Mouse (Mus musculus) hindbrain, embryonic 12.5 days (tissue): Measurements from ENCODE around the gene Mcemp1. TPM values are rescaled to one million over a fixed set of nuclear protein-coding genes. Genes with fewer than 3 reads are reported as not detected.

Source experiments
- ATAC-seq: fragments of 200-750 bp; cut with Nextera tagmentation; 2 replicates; pipeline ENCODE4 v1.8.0; 2017; ENCODE audit warnings: moderate TSS enrichment; ENCODE audit not compliant: low FRiP score
- H3K27ac ChIP-seq: fragments of 300-500 bp; sonication (generic); 2 replicates; pipeline ENCODE4 v1.5.1; 2016; ENCODE audit warnings: mild to moderate bottlenecking
- H3K27me3 ChIP-seq: fragments of 300-500 bp; sonication (generic); 2 replicates; pipeline ENCODE4 v1.6.1; 2016; ENCODE audit warnings: mild to moderate bottlenecking
- H3K36me3 ChIP-seq: fragments of 300-500 bp; sonication (generic); 2 replicates; pipeline ENCODE4 v1.6.1; 2016; ENCODE audit warnings: mild to moderate bottlenecking
- H3K4me1 ChIP-seq: fragments of 300-500 bp; sonication (generic); 2 replicates; pipeline ENCODE4 v1.6.1; 2016
- H3K4me2 ChIP-seq: fragments of 300-500 bp; sonication (generic); replicated peaks from 2 replicates; pipeline ENCODE4 v1.6.1; 2016; ENCODE audit warnings: mild to moderate bottlenecking
- H3K4me3 ChIP-seq: fragments of 300-500 bp; sonication (generic); 2 replicates; pipeline ENCODE4 v1.5.1; 2016; ENCODE audit warnings: mild to moderate bottlenecking
- H3K9ac ChIP-seq: fragments of 300-500 bp; sonication (generic); 2 replicates; pipeline ENCODE4 v1.6.1; 2016; ENCODE audit warnings: mild to moderate bottlenecking, moderate library complexity
- H3K9me3 ChIP-seq: fragments of 300-500 bp; sonication (generic); replicated peaks from 2 replicates; pipeline ENCODE4 v1.6.1; 2016; ENCODE audit warnings: mild to moderate bottlenecking
- WGBS: fragments of 180-500 bp; shearing (Covaris S2); methylation state at CpG from one replicate; pipeline ENCODE4 v1.1.7; 2016; 5-methylcytosine and 5-hydroxymethylcytosine counted together
- polyA plus RNA-seq: library from polyadenylated mRNA; unstranded; fragments of >200 nt; fragmentation: Nextera tagmentation; extraction: Ambion mirVana; gene quantifications from 2 replicates; pipeline ENCODE4 v1.2.1, GENCODE M21; 2016

Mcemp1 gene
- polyA plus RNA-seq, 1 experiment from 2014 or later: 0.18 TPM

- Histone ChIP-seq H3K4me2 (no peak overlapping the region), H3K27me3 (no peaks in the 10 kb centered on the region), H3K9ac (no peak overlapping the region), H3K4me3 (no peak overlapping the region), H3K4me1 (no peaks in the 10 kb centered on the region), H3K9me3 (no peaks in the 10 kb centered on the region), H3K36me3 (no peaks in the 10 kb centered on the region), H3K27ac (no peak overlapping the region)
- ATAC-seq: no peak
- WGBS: 64% methylated on average over 2 of the region's 2 CpGs
Observed at GRCm38 (mm10) chr8:3648268-3648667, 17.3 kb upstream of the Mcemp1 start.

GRCm38 (mm10) chr8:3648990-3649389, 16.6 kb upstream of the Mcemp1 start:
- H3K27me3 ChIP-seq: no peaks in the 10 kb centered on the region
- H3K4me1 ChIP-seq: no peaks in the 10 kb centered on the region
- no peaks in the 10 kb centered on the region for H3K9me3 ChIP-seq
- H3K9ac ChIP-seq: no peak overlapping the region
- H3K27ac ChIP-seq: no peak overlapping the region
- H3K36me3 ChIP-seq: no peaks in the 10 kb centered on the region
- no peak overlapping the region for H3K4me3 ChIP-seq
- no peak for ATAC-seq
- H3K4me2 ChIP-seq: no peak overlapping the region
- 36% methylated on average over 1 of the region's 1 CpGs for WGBS

GRCm38 (mm10) chr8:3652845-3653244, 12.7 kb upstream of the Mcemp1 start:
- Histone ChIP-seq H3K9ac (no peak overlapping the region), H3K36me3 (no peaks in the 10 kb centered on the region), H3K4me1 (peaks cover 7% of the 10 kb centered on the region), H3K9me3 (no peaks in the 10 kb centered on the region), H3K4me3 (no peak overlapping the region), H3K27ac (no peak overlapping the region), H3K27me3 (no peaks in the 10 kb centered on the region), H3K4me2 (no peak overlapping the region)
- no peak for ATAC-seq
- WGBS: 66% methylated on average over 3 of the region's 3 CpGs

- peak; percentile 23; the same call in 1 of the 2 replicates for ATAC-seq
- Histone ChIP-seq H3K4me2 (no peak overlapping the region), H3K4me3 (no peak overlapping the region), H3K36me3 (no peaks in the 10 kb centered on the region), H3K27me3 (no peaks in the 10 kb centered on the region), H3K27ac (no peak overlapping the region), H3K9me3 (no peaks in the 10 kb centered on the region), H3K9ac (no peak overlapping the region), H3K4me1 (peaks cover 7% of the 10 kb centered on the region)
- WGBS: 74% methylated on average over 11 of the region's 11 CpGs
Observed at GRCm38 (mm10) chr8:3654726-3655508, 10.6 kb upstream of the Mcemp1 start.

- Histone ChIP-seq H3K27me3 (no peaks in the 10 kb centered on the region), H3K27ac (no peak within 1 kb of the TSS), H3K36me3 (no peaks in the 10 kb centered on the region), H3K9ac (no peak within 1 kb of the TSS), H3K9me3 (no peaks in the 10 kb centered on the region), H3K4me1 (peaks cover 7% of the 10 kb centered on the region), H3K4me2 (no peak within 1 kb of the TSS), H3K4me3 (no peak within 1 kb of the TSS)
- 69% methylated on average over 3 of the region's 3 CpGs for WGBS
- ATAC-seq: no peak
Observed at GRCm38 (mm10) chr8:3655526-3655925, 10.0 kb upstream of the Mcemp1 start, which contains the start of gene Retn. Gene Retn (plus strand): TSS chr8:3655770.

- Histone ChIP-seq H3K9me3 (no peaks in the 10 kb centered on the region), H3K36me3 (no peaks in the 10 kb centered on the region), H3K27me3 (no peaks in the 10 kb centered on the region), H3K9ac (peak overlapping the region; percentile 32; the same call in 1 of the 2 replicates), H3K4me2 (peak overlapping the region; percentile 30), H3K27ac (no peak overlapping the region), H3K4me1 (peaks cover 7% of the 10 kb centered on the region), H3K4me3 (no peak overlapping the region)
- 25% methylated on average over 7 of the region's 7 CpGs for WGBS
- ATAC-seq: no peak
Observed at GRCm38 (mm10) chr8:3656725-3657381, 8.7 kb upstream of the Mcemp1 start.

- Histone ChIP-seq H3K9ac (no peak overlapping the region), H3K4me1 (peaks cover 7% of the 10 kb centered on the region), H3K4me2 (no peak overlapping the region), H3K27ac (no peak overlapping the region), H3K27me3 (no peaks in the 10 kb centered on the region), H3K9me3 (no peaks in the 10 kb centered on the region; the same call in 1 of the 2 replicates), H3K36me3 (no peaks in the 10 kb centered on the region), H3K4me3 (no peak overlapping the region)
- 79% methylated on average over 8 of the region's 8 CpGs for WGBS
- no peak for ATAC-seq
Observed at GRCm38 (mm10) chr8:3660889-3661288, 4.7 kb upstream of the Mcemp1 start.

- H3K4me1 ChIP-seq: no peaks in the 10 kb centered on the region
- no peaks in the 10 kb centered on the region for H3K36me3 ChIP-seq
- ATAC-seq: no peak
- no peak overlapping the region for H3K9ac ChIP-seq
- no peaks in the 10 kb centered on the region; the same call in 1 of the 2 replicates for H3K9me3 ChIP-seq
- no peak overlapping the region for H3K4me3 ChIP-seq
- no peaks in the 10 kb centered on the region; the same call in 1 of the 2 replicates for H3K27me3 ChIP-seq
- H3K27ac ChIP-seq: no peak overlapping the region
- WGBS: 66% methylated on average over 4 of the region's 5 CpGs
- no peak overlapping the region for H3K4me2 ChIP-seq
Observed at GRCm38 (mm10) chr8:3664405-3664804, 1.1 kb upstream of the Mcemp1 start.

- Histone ChIP-seq H3K36me3 (no peaks in the 10 kb centered on the region), H3K9me3 (no peaks in the 10 kb centered on the region), H3K9ac (no peak overlapping the region), H3K4me1 (no peaks in the 10 kb centered on the region; the same call in 1 of the 2 replicates), H3K4me2 (no peak overlapping the region), H3K4me3 (no peak overlapping the region), H3K27me3 (no peaks in the 10 kb centered on the region; the same call in 1 of the 2 replicates), H3K27ac (no peak overlapping the region)
- 93% methylated on average over 2 of the region's 2 CpGs for WGBS
- no peak for ATAC-seq
Observed at GRCm38 (mm10) chr8:3670388-3670787, 4.8 kb downstream of the Mcemp1 start.

GRCm38 (mm10) chr8:3671980-3672491, 6.5 kb downstream of the Mcemp1 start, which contains the start of gene Fcor:
Gene Fcor (minus strand): TSS chr8:3672362.
- WGBS: under 1% methylated on average over 23 of the region's 23 CpGs
- ATAC-seq: peak; percentile 87

GRCm38 (mm10) chr8:3674671-3675070, 9.1 kb downstream of the Mcemp1 start:
- peaks cover 11% of the 10 kb centered on the region for H3K36me3 ChIP-seq
- no peaks in the 10 kb centered on the region for H3K9me3 ChIP-seq
- no peak overlapping the region for H3K4me3 ChIP-seq
- H3K4me1 ChIP-seq: peaks cover 13% of the 10 kb centered on the region
- WGBS: 39% methylated on average over 3 of the region's 3 CpGs
- H3K4me2 ChIP-seq: no peak overlapping the region
- no peak overlapping the region for H3K9ac ChIP-seq
- no peak for ATAC-seq
- no peak overlapping the region for H3K27ac ChIP-seq
- no peaks in the 10 kb centered on the region for H3K27me3 ChIP-seq

More at GRCm38 (mm10) chr8:3671980-3672491, 6.5 kb downstream of the Mcemp1 start, which contains the start of gene Fcor:
- peak within 1 kb of the TSS; percentile 54 for H3K9ac ChIP-seq
- H3K27ac ChIP-seq: peak within 1 kb of the TSS; percentile 68
- peak within 1 kb of the TSS; percentile 60 for H3K4me2 ChIP-seq
- H3K4me1 ChIP-seq: peaks cover 2% of the 10 kb centered on the region; the same call in 1 of the 2 replicates
- no peaks in the 10 kb centered on the region for H3K9me3 ChIP-seq
- peak within 1 kb of the TSS; percentile 41 for H3K4me3 ChIP-seq
- no peaks in the 10 kb centered on the region; the same call in 1 of the 2 replicates for H3K27me3 ChIP-seq
- no peaks in the 10 kb centered on the region for H3K36me3 ChIP-seq
